Mouse (Mus musculus) heart, embryonic 13.5 days (tissue): ENCODE results near the gene 4930556J24Rik. TPM values are rescaled to one million over a fixed set of nuclear protein-coding genes. Genes with fewer than 3 reads are reported as not detected.
A peak's percentile ranks its signal among the peaks of the same experiment; 100 is the strongest.
"Not testable (repeated sequence)": the region's sequence is repeated elsewhere in the genome, so short reads cannot be mapped to it uniquely, and the experiment has no call there.

Source experiments
- ATAC-seq: fragments of 200-750 bp; cut with Nextera tagmentation; 2 replicates; pipeline ENCODE4 v1.8.0; 2017; ENCODE audit warnings: moderate TSS enrichment; ENCODE audit not compliant: insufficient number of reproducible peaks, low FRiP score, low TSS enrichment; ENCODE audit errors: extremely low read depth
- H3K27ac ChIP-seq: fragments of 300-500 bp; sonication (generic); replicated peaks from 2 replicates; pipeline ENCODE4 v1.5.1; 2015; ENCODE audit warnings: moderate library complexity, mild to moderate bottlenecking, inconsistent platforms
- H3K27me3 ChIP-seq: fragments of 300-500 bp; sonication (generic); replicated peaks from 2 replicates; pipeline ENCODE4 v1.6.1; 2015; ENCODE audit warnings: mild to moderate bottlenecking, inconsistent platforms
- H3K36me3 ChIP-seq: fragments of 300-500 bp; sonication (generic); 2 replicates; pipeline ENCODE4 v1.6.1; 2015; ENCODE audit warnings: mild to moderate bottlenecking, inconsistent platforms
- H3K4me1 ChIP-seq: fragments of 300-500 bp; sonication (generic); 2 replicates; pipeline ENCODE4 v1.6.1; 2015; ENCODE audit warnings: inconsistent platforms
- H3K4me2 ChIP-seq: fragments of 300-500 bp; sonication (generic); 2 replicates; pipeline ENCODE4 v1.6.1; 2015; ENCODE audit warnings: inconsistent platforms, mild to moderate bottlenecking, moderate library complexity
- H3K4me3 ChIP-seq: fragments of 300-500 bp; sonication (generic); 2 replicates; pipeline ENCODE4 v1.5.1; 2015; ENCODE audit warnings: moderate library complexity, mild to moderate bottlenecking, inconsistent platforms
- H3K9ac ChIP-seq: fragments of 300-500 bp; sonication (generic); 2 replicates; pipeline ENCODE4 v1.6.1; 2015; ENCODE audit warnings: inconsistent platforms, mild to moderate bottlenecking, moderate library complexity
- H3K9me3 ChIP-seq: fragments of 300-500 bp; sonication (generic); 2 replicates; pipeline ENCODE4 v1.6.1; 2016; ENCODE audit warnings: inconsistent platforms
- WGBS: fragments of 180-500 bp; shearing (Covaris S2); methylation state at CpG from one replicate; pipeline ENCODE4 v1.1.7; 2015; ENCODE audit warnings: mixed read lengths; 5-methylcytosine and 5-hydroxymethylcytosine counted together
- polyA plus RNA-seq: library from polyadenylated mRNA; unstranded; fragments of >200 nt; fragmentation: Nextera tagmentation; extraction: Ambion mirVana; gene quantifications from 2 replicates; pipeline ENCODE4 v1.2.1, GENCODE M21; 2015

The 4930556J24Rik gene
- polyA plus RNA-seq, 1 experiment from 2014 or later = not detected

DNA sequence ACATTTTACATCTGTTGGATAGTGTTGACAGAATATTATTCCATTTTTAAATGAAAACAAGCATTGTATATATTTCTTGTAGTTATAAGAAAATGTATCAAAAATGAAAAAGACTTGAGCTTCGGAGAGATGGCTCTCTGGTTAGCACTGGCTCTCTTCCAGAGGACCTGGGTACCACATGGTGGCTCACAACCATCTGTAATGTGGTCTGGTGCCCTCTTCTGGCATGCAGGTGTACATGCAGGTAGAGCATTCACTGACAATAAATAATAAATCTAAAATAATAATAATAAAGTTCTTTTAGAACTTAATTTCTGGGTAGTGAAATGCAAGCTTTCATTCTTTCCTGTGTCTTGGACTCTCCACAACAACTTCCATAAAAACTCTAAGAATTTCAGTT lies 57.8 kb downstream of the 4930556J24Rik start:
- Histone ChIP-seq H3K9ac (no peak overlapping the region), H3K27ac (no peak overlapping the region), H3K27me3 (no peaks in the 10 kb centered on the region), H3K9me3 (no peaks in the 10 kb centered on the region), H3K36me3 (peaks cover 45% of the 10 kb centered on the region), H3K4me1 (peaks cover 21% of the 10 kb centered on the region), H3K4me3 (no peak overlapping the region), H3K4me2 (no peak overlapping the region)
- WGBS = 53% methylated on average over 1 of the region's 1 CpGs
- no peak for ATAC-seq

DNA sequence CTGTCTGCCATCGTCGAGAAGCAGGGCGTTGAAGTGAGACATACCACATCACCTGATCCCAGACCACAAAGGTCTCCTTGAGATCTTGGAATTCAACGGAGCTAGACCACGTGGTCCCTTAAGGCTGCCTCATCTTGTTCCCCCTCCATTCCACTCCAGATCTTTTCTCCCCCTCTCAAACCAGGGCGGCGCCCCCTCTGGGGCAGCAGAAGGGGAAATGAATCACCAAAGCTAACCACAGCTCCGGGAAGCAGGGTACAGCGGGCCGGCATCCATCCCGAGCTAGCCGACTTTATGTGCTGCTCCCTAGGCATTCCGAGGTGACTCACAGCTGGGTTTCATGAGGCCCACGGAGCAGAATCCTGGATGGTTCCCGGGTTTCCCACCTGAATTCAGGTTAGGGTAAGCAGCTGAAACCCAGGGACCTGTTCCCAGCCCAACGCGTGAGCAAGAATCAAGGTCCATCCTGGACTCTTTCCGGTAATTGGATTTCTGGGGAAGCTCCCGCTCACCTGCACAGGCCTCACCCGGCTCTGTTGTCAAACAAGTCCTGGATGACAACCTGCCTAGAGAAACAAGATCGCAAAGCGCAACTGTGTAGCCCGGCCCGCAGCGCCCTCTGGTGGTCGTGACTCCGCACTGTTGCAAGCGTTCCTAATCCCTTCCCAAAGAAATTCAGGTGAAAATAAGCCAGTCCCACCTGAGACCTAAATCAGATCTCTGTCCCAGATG lies 62.3 kb downstream of the 4930556J24Rik start, which contains the start of gene Slc35e4:
Gene Slc35e4, minus strand, starts transcription at position 556 of the 732 bp plus-strand sequence.
- Histone ChIP-seq H3K9me3 (no peaks in the 10 kb centered on the region), H3K4me3 (peak within 1 kb of the TSS; percentile 64)

DNA sequence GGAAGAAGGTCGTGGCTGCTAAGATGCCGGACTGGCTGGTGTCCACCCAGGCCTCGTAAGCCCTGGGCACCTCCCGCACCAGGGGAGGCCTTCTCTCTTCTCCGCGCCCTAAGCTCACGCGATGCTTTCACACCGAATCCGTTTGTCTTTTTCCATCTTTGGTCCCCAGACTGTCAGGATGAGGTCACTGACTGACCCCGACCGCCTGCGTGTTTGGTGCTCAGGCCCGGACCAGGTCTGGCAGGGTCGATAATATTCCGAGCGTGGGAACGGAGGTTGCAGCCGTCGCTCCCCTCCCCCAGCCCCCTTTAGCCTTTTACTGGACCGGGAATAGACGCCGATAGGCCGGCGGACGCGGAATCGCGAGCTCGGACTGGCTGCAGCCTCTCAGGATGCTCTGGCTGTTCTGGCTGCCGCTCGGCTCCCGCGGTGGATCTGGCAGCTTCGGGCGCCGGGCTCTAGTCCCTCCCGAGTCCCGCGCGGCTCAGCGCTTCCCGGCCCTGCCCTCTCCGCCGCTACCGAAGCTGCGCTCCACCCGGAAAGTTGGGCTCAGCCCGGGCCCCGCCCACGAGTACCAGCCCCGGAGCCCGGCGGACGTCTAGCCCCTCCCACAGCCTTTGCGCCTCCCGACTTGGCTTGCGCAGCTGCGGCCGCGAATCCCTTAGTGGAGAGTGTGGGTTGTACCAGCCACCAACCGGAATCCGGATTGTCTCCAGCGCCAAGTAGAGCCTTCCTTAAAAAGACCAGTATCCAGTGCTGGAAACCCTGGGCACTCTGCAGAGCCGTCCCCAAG lies 63.1 kb downstream of the 4930556J24Rik start:
- Histone ChIP-seq H3K36me3 (peaks cover 7% of the 10 kb centered on the region), H3K9ac (peak overlapping the region; percentile 82), H3K4me1 (peaks cover 58% of the 10 kb centered on the region), H3K4me3 (peak overlapping the region; percentile 64), H3K4me2 (peak overlapping the region; percentile 85), H3K27me3 (0 out of 2 replicates have a peak, but pooled peaks cover 3% of the 10 kb centered on the region), H3K27ac (peak overlapping the region; percentile 64), H3K9me3 (no peaks in the 10 kb centered on the region)
- WGBS = under 1% methylated on average over 65 of the region's 65 CpGs
- peak; percentile 80 for ATAC-seq

More for the DNA sequence above, 62.3 kb downstream of the 4930556J24Rik start, which contains the start of gene Slc35e4:
- H3K27me3 ChIP-seq = 0 out of 2 replicates have a peak, but pooled peaks cover 3% of the 10 kb centered on the region
- H3K36me3 ChIP-seq = peaks cover 12% of the 10 kb centered on the region
- peak within 1 kb of the TSS; percentile 85 for H3K4me2 ChIP-seq
- H3K9ac ChIP-seq = peak within 1 kb of the TSS; percentile 82
- H3K4me1 ChIP-seq = peaks cover 55% of the 10 kb centered on the region
- WGBS = under 1% methylated on average over 28 of the region's 28 CpGs
- H3K27ac ChIP-seq = peak within 1 kb of the TSS; percentile 64
- peak; percentile 24 for ATAC-seq

DNA sequence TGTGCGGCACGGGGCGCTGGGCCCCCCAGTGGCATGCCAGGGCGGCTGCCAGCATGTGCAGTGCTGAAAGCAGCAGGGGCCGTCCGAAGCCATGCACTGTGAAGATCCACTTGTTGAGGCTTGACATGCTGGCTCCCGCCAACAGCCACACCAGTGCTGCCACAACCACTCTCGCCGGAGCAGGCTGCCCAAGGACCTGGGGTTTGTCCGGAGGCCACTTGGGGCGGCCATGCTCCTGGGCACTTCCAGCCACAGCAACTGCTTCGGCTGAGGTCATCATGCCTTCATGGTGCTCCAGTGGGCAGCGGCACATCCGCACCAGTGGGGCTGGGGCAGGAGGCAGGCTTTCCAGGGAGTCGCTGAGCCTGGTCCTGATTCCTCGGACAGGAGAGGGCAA lies 63.7 kb downstream of the 4930556J24Rik start:
- Histone ChIP-seq H3K4me2 (peak overlapping the region; percentile 85), H3K9ac (peak overlapping the region; percentile 82), H3K9me3 (no peaks in the 10 kb centered on the region), H3K4me3 (peak overlapping the region; percentile 64), H3K27ac (peak overlapping the region; percentile 59; the same call in 1 of the 2 replicates), H3K27me3 (0 out of 2 replicates have a peak, but pooled peaks cover 3% of the 10 kb centered on the region), H3K36me3 (peaks cover 7% of the 10 kb centered on the region), H3K4me1 (peaks cover 58% of the 10 kb centered on the region)
- 4% methylated on average over 16 of the region's 16 CpGs for WGBS
- ATAC-seq = 0 out of 2 replicates have a peak, but pooled peaks have one; percentile 2

DNA sequence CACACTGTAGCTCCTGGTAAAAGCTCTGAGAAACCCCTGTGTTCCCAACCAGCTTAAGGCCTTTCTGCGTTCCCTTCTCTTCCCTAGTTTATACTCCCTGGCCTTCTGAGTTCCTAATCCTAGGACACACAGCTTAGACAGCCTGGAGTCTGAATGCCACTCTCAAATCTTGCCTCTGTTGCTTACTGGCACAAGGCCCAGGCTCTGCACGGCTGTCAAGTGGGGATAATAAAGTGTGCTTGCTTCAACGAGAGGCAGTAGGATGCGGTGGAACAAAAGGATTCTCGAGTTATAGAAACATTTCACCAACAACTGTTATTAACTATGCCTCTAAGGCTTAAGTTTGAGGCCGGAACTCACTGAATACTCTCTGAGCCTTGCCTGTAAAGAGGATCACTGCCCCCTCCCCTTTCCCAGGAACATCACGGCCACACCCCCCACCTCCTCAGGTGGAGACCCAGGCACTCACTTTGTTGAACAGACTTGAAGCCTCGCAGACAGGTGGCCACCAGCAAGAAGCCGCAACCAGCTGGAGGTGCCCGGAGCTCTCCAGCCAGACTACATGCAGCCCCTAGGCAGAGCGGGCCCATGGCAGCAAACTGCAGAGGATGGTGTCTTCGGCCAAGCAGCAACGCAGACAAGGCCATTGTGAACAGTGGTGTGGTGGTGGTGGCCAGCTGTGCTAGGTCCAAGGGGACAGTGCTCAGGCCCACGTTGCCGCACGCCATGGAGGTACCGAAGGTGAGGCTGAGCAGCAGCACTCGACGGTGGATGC lies 64.3 kb downstream of the 4930556J24Rik start:
- Histone ChIP-seq H3K27me3 (0 out of 2 replicates have a peak, but pooled peaks cover 3% of the 10 kb centered on the region), H3K9me3 (no peaks in the 10 kb centered on the region), H3K9ac (peak overlapping the region; percentile 82), H3K4me3 (peak overlapping the region; percentile 64), H3K4me1 (peaks cover 58% of the 10 kb centered on the region), H3K27ac (peak overlapping the region; percentile 59; the same call in 1 of the 2 replicates), H3K36me3 (peaks cover 7% of the 10 kb centered on the region), H3K4me2 (peak overlapping the region; percentile 85)
- 18% methylated on average over 19 of the region's 19 CpGs for WGBS
- no peak for ATAC-seq

DNA sequence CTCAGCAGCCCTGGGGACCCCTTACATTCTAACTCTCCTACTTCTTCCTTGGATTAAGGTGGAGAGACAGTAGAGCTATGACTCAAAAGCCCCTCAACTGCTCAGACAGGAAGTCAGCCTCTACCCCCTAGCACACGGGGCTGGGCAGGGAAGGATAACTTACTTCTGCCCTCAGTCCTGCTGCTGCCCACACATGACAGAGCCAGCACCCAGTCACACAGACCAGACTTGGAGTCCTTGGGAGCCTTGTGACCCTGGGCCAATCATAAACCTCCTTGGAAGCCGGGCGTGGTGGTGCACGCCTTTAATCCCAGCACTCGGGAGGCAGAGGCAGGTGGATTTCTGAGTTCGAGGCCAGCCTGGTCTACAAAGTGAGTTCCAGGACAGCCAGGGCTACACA lies 65.1 kb downstream of the 4930556J24Rik start:
- Histone ChIP-seq H3K4me2 (peak overlapping the region; percentile 85), H3K27ac (peak overlapping the region; percentile 63), H3K4me3 (peak overlapping the region; percentile 64; the same call in 1 of the 2 replicates), H3K4me1 (peaks cover 58% of the 10 kb centered on the region), H3K9ac (peak overlapping the region; percentile 55)
- H3K27me3 ChIP-seq, ATAC-seq, H3K9me3 ChIP-seq, H3K36me3 ChIP-seq: not testable (repeated sequence)
- 81% methylated on average over 6 of the region's 6 CpGs for WGBS

DNA sequence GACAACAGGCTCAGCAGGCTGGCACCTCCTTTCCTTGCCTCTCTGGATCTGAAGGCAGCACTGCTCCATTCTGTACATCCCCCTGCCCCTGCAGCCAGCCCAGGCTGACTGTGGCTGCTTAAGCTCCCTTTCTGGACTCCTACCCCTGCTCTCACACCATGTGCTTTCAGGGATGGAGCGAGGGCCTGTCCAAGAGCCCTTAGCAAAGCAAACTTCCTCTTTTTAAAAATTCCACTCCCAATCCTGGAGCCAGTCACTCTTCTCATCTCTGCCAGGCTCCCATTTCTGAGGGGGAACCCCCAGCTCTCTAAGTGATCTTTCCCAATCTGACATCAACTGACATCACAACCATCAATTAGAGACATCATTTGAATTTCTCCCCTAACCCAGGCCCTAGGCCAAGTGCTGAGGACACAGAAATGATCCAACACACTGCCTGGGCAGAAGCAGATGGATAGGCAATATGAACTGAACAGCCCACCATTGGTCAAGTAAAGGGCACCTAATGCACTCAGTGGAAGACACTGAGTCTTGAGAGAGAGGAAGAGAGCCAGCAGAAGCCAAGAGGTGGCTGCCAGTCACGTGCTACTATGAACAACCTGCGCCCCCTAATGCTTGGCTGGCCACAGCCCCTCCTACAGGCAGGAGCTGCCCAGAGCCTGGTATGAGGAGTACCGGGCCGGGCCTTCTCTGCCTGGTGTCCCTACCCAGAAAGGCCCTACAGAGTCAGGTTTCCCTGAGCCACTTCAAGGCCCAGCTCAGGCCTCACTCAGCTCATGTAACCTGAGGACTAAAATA lies 65.9 kb downstream of the 4930556J24Rik start:
- Histone ChIP-seq H3K4me3 (no peak overlapping the region), H3K4me2 (peak overlapping the region; percentile 85)
- 46% methylated on average over 5 of the region's 5 CpGs for WGBS

DNA sequence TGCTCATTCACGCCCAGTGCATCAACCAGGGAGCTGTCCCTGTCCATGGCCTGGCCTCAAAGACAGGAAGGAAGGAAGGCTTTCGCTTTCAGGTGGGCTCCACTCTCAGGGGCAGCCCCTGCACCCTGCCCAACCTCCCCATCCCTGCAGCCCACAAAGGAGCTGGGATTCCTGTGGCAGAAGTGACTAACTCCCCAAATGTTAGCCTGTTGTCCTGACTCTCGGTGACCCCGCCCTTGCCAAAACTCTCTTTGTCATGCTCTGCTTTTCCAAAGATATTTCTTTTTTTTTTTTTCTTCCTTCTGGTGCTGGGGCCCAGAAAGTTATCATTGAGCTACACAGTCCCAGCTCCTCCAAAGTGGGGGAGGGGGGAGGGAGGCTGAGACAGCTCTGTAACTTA lies 67.3 kb downstream of the 4930556J24Rik start:
- Histone ChIP-seq H3K4me3 (no peak overlapping the region), H3K4me2 (no peak overlapping the region), H3K9ac (no peak overlapping the region), H3K27me3 (0 out of 2 replicates have a peak, but pooled peaks cover 3% of the 10 kb centered on the region), H3K36me3 (peaks cover 15% of the 10 kb centered on the region), H3K27ac (no peak overlapping the region), H3K9me3 (no peaks in the 10 kb centered on the region), H3K4me1 (peaks cover 44% of the 10 kb centered on the region)
- 83% methylated on average over 4 of the region's 4 CpGs for WGBS
- ATAC-seq = no peak

More for the DNA sequence above, 65.9 kb downstream of the 4930556J24Rik start:
- Histone ChIP-seq H3K9me3 (no peaks in the 10 kb centered on the region), H3K27ac (peak overlapping the region; percentile 63), H3K27me3 (0 out of 2 replicates have a peak, but pooled peaks cover 3% of the 10 kb centered on the region), H3K36me3 (peaks cover 15% of the 10 kb centered on the region), H3K4me1 (peaks cover 52% of the 10 kb centered on the region), H3K9ac (peak overlapping the region; percentile 55)
- no peak for ATAC-seq

DNA sequence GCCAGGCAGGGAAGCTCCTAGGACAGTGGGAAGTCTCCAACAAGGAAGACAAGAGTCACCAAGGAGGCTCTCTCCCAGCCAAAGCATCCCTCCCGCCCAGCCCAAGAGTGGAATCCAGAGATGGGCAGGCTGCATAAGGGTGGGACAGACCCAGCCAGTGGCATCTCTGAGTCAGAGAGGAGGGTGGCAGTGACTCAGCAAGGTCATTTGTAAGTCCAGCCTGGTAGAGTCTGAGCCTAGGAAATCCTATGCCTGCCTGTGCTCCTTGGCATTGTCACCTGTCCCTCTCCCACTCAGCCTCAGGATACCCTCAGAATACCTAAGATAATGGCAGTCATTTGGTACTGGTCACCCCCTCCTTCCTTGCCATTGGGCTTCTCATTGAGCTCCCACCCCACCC lies 71.1 kb downstream of the 4930556J24Rik start:
- no peak overlapping the region for H3K4me2 ChIP-seq
- H3K9ac ChIP-seq = no peak overlapping the region
- H3K4me1 ChIP-seq = peaks cover 14% of the 10 kb centered on the region
- H3K4me3 ChIP-seq = no peak overlapping the region
- H3K27ac ChIP-seq = no peak overlapping the region
- H3K27me3 ChIP-seq = no peaks in the 10 kb centered on the region
- ATAC-seq = no peak
- no peaks in the 10 kb centered on the region for H3K9me3 ChIP-seq
- H3K36me3 ChIP-seq = peaks cover 15% of the 10 kb centered on the region
- 69% methylated on average over 1 of the region's 1 CpGs for WGBS

DNA sequence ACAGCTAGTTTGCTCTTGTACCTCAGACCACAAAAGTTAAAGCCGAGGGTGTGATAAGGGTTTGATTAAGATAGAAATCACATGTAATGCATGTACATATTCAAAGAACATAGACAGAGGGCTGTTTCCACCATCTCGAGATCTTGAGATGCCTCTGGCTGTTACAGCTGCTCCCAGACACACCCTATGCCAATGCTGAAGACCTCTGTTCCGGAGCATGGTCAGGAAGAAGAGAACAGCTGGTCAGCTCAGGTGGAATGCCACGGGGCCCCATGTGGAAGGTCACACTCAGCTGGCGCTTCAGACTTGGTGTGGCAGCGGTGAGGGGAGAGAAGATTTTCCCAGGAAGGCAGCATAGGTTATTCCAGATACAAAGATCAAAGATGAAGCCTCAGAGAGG lies 71.9 kb downstream of the 4930556J24Rik start:
- no peak for ATAC-seq
- H3K4me3 ChIP-seq = no peak overlapping the region

More for the DNA sequence above, 71.9 kb downstream of the 4930556J24Rik start:
- peaks cover 13% of the 10 kb centered on the region for H3K4me1 ChIP-seq
- H3K27me3 ChIP-seq = no peaks in the 10 kb centered on the region
- H3K9me3 ChIP-seq = no peaks in the 10 kb centered on the region
- peaks cover 15% of the 10 kb centered on the region for H3K36me3 ChIP-seq
- WGBS = 76% methylated on average over 6 of the region's 6 CpGs
- no peak overlapping the region for H3K27ac ChIP-seq
- no peak overlapping the region for H3K9ac ChIP-seq
- no peak overlapping the region for H3K4me2 ChIP-seq
